Mouse (Mus musculus) liver, embryonic 14.5 days (tissue): ENCODE results near the gene Cyp4v3.

Experiments
- CTCF ChIP-seq: IDR thresholded peaks from 2 replicates; pipeline ENCODE4 v1.5.1; 2016; ENCODE audit warnings: antibody characterized with exemption, low read depth, control low read depth
- EP300 ChIP-seq: IDR thresholded peaks from 2 replicates; pipeline ENCODE4 v1.6.1; 2016; ENCODE audit warnings: antibody characterized with exemption, low read depth

DNA sequence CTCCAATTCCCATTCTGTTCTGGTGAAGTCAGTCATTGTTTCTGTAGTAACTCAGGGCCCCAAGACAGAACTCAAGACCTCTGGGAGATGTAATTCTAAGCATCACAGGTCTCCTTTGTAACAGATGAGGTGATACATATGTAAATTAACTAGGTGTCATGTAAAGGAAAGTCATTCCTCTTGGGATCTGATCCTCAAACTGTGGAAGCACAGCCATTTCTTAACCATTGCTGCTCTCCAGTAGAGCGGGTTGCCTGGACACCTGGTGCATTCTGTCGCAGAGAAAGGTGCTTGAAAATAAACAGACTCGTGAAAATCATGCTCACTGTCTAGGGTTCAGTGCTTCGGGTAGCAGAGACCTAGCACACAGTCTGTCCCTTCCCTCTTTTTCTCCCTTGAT lies 47.6 kb upstream of the Cyp4v3 start:
- TF ChIP-seq CTCF: no peak
- TF ChIP-seq EP300: no peak
